Mouse (Mus musculus): ENCODE data around the gene Derl3.

GRCm38 (mm10) chr10:75896208-75896607 is 3.0 kb downstream of the Derl3 start:
- TF ChIP-seq CTCF (conservative IDR thresholded peaks at IDR 0.05; ENCODE audit: low read length) (no peak), NANOG (IDR thresholded peaks at IDR 0.05; ENCODE audit: borderline replicate concordance, low read length) (no peak), POU5F1 (IDR thresholded peaks at IDR 0.05; ENCODE audit: borderline replicate concordance, low read length) (no peak)

Measured in E14TG2a.4 (cell line).